Mouse (Mus musculus) layer of hippocampus, postnatal 25 days (tissue): Measurements from ENCODE around the gene Asb13. TPM values are rescaled to one million over a fixed set of nuclear protein-coding genes. Genes with fewer than 3 reads are reported as not detected.
A peak's percentile ranks its signal among the peaks of the same experiment; 100 is the strongest.

Experiments used
- DNase-seq, 2 experiments: peaks; one replicate each; pipeline ENCODE4 v3.0.0; 2022; ENCODE audit warnings: mixed read lengths in 2 of 2, low spot score in 1 of 2; ENCODE audit errors: extremely low spot score in 1 of 2
- total RNA-seq, 2 experiments: library from RNA; stranded (reverse); gene quantifications; 2 replicates each; pipeline ENCODE4 v1.2.3; 2021

Gene Asb13
- total RNA-seq, 2 experiments from 2014 or later, result 28.0 to 34.8 TPM

- no peak for DNase-seq
These were observed 25.6 kb downstream of the Asb13 start for GRCm38 (mm10) chr13:3659163-3660160.

- no peak for DNase-seq
These were observed 30.4 kb downstream of the Asb13 start for GRCm38 (mm10) chr13:3664241-3664640.

- DNase-seq, result peak; percentile 62 to 78
These were observed 31.5 kb downstream of the Asb13 start for GRCm38 (mm10) chr13:3665308-3665723.

- no peak for DNase-seq
These were observed 33.5 kb downstream of the Asb13 start for GRCm38 (mm10) chr13:3667288-3667873.

- DNase-seq, result no peak
These were observed 34.2 kb downstream of the Asb13 start for GRCm38 (mm10) chr13:3668068-3668467.

GRCm38 (mm10) chr13:3669611-3670010, 35.8 kb downstream of the Asb13 start:
- no peak for DNase-seq

- no peak for DNase-seq
These were observed 36.2 kb downstream of the Asb13 start for GRCm38 (mm10) chr13:3670039-3670438.

GRCm38 (mm10) chr13:3673151-3673550, 39.3 kb downstream of the Asb13 start:
- DNase-seq, result no peak

GRCm38 (mm10) chr13:3673622-3674021, 39.8 kb downstream of the Asb13 start:
- DNase-seq, result no peak

- no peak for DNase-seq
These were observed 42.0 kb downstream of the Asb13 start for GRCm38 (mm10) chr13:3675855-3676254.

- DNase-seq, result no peak
These were observed 45.3 kb downstream of the Asb13 start for GRCm38 (mm10) chr13:3679098-3679497.

GRCm38 (mm10) chr13:3686306-3686705, 52.5 kb downstream of the Asb13 start:
- no peak for DNase-seq

GRCm38 (mm10) chr13:3694599-3695343, 60.9 kb downstream of the Asb13 start:
- no peak for DNase-seq

- DNase-seq, result no peak
These were observed 63.3 kb downstream of the Asb13 start for GRCm38 (mm10) chr13:3696977-3697735.

- DNase-seq, result no peak
These were observed 66.9 kb downstream of the Asb13 start for GRCm38 (mm10) chr13:3700752-3701151.

Other genes starting within 250 kb of the Asb13 start
- 100 to 1,000 TPM; 268 to 276 TPM for gene Gdi2, start 96.0 kb upstream of the Asb13 start, total RNA-seq
- 10 to 100 TPM; 22.3 to 29.4 TPM for gene Fam208b, start 22.9 kb upstream of the Asb13 start, total RNA-seq
- not detected for gene Calml3, start 170.3 kb downstream of the Asb13 start, total RNA-seq
- not detected for gene Calm4, start 203.7 kb downstream of the Asb13 start, total RNA-seq
- not detected for gene Calm5, start 220.1 kb downstream of the Asb13 start, total RNA-seq